Mouse (Mus musculus) cerebellum, postnatal 10 days (tissue): Measurements from ENCODE around the gene Ugt1a9.
"Not testable (repeated sequence)": the region's sequence is repeated elsewhere in the genome, so short reads cannot be mapped to it uniquely, and the experiment has no call there.

Experiments
- DNase-seq, 2 experiments: peaks; one replicate each; pipeline ENCODE4 v3.0.0; 2021; ENCODE audit warnings: mixed read lengths in 2 of 2

Ugt1a9 gene

GRCm38 (mm10) chr1:88223591-88223990, 153.0 kb downstream of the Ugt1a9 start:
- DNase-seq, result no peak

GRCm38 (mm10) chr1:88224029-88224776, 153.6 kb downstream of the Ugt1a9 start:
- DNase-seq, result no peak

DNA sequence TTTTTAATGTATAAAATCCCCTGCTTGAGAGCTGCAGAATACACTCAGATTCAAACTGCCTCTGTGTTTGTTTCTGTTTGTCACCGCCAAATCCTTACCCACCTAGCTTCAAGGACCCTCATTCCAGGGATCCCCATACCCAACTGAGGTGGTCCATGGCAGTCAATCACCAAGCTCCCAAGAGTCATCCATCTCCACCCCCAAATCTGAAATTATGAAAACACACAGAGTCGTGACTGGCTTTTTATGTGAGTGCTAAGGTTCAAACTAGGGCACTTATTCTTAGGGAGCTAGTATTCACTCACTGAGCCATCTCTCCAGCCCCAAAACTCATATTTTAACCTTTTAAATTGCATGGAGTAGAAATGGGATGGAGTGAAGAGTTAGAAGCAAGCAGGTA, 154.7 kb downstream of the Ugt1a9 start:
- DNase-seq, result not testable (repeated sequence)

- DNase-seq, result no peak
Observed at GRCm38 (mm10) chr1:88225741-88226140, 155.1 kb downstream of the Ugt1a9 start.

DNA sequence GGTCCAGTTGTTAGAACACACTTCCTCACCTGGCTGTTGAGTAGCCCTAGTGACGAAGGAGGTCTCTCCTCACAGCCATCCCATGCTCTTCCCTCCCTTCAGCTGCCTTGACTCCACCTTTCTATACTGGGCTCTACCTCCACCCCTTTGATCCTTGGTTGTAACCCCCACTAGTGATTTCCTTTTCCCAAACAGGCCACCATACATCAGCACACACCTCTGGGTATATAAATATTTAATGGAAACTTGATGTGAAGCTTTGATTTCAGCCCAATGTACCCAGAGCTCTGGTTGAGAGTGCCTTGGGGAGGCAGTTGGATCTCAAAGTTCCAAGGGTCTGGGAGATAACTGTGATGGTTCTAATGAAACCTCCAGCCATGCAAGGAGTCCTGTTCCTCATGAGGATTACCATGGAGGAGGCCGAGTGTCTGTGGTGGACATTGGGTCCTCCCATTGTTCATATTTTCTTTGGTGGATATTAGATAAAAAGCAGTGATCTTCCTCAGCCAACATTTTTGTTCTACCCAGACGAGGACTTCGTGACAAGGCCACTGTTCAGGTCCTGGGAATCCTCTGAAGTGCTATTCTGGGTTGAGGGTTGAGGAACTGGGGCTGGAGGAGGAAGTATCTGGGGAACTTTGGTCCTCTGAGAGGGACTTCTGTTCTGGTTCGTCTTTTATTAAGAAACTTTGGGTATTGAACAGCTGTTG, 156.2 kb downstream of the Ugt1a9 start, which contains the start of gene Mroh2a:
Gene Mroh2a (plus strand): TSS at position 317 of the 710 bp plus-strand sequence.
- DNase-seq, result no peak

DNA sequence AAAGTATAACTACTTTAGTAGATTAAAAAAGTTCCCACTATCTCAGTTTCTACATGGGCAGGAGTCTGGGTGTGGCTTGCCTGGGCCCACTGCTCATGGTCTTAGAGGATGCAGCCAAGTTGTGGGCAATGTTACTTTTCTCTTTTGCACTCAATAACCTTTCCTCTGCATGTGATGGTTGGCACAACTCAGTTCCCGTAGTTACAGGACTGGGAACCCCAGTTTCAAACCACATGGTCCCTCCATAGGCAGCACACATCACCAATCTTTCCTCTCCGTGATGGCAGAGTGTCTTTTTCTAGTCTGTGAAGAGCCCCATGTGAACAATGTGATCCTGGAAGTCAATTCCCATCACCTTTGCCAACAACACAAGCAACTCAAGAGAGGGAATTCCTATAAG, 156.9 kb downstream of the Ugt1a9 start:
- no peak for DNase-seq

- no peak for DNase-seq
Observed at GRCm38 (mm10) chr1:88228121-88228520, 157.5 kb downstream of the Ugt1a9 start.

DNA sequence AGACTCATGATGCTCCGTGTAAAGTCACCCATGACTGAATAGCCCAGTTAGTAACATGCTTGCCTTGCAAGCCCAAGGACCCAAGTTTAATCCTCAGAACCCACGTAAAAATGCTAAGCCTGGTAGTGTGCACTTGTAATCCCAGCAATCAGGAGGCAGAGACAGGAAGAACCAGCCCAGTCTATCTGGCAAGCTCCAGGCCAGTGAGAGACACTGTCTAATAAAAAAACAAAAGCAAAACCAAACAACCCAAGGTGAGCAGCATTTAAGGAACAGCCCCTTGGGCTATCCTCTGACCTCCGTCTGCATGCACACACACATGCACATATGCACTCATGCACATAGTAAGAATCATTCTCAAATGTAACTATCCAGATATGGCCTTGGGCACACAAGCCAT, 159.0 kb downstream of the Ugt1a9 start:
- DNase-seq, result no peak

DNA sequence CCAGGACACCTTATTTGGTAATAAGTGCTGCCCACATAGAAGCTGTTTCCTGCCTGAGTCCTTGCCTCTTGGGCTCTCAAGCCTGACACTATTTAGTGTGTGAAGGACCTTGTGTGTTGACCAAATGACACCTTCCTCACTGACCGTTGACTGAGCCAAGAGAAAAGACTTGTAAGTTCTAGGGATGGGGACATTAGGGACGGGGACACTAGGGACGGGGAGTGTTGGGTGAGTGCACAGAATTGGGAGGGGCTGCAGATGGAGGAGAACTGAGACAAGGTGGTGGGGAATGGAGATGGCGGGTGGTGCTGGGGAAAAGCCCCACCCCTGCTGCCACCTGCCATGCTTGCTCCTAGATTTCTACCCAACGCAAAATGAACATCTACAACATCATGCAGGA, 159.4 kb downstream of the Ugt1a9 start:
- no peak for DNase-seq

DNA sequence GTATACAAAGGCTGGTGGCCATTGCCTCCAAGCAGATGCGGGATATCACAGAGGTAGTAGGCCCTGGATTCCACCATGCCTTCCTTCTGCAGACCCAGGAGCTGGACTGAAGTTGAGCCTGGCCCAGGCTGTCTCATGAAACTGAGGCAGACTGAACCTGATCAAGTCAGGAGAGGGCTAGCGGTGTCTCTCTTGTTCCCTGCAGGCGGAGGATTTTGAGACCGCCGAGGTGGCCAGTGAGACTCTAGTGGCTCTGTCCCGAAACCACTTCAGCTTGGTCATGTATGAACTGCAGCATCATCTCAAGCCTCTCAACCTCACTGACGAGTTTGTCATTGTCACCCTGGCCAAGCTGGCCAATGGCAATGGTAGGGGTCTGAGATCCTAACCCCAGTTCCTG, 159.8 kb downstream of the Ugt1a9 start:
- DNase-seq, result no peak

- no peak for DNase-seq
Observed at GRCm38 (mm10) chr1:88230981-88231802, 160.6 kb downstream of the Ugt1a9 start.

DNA sequence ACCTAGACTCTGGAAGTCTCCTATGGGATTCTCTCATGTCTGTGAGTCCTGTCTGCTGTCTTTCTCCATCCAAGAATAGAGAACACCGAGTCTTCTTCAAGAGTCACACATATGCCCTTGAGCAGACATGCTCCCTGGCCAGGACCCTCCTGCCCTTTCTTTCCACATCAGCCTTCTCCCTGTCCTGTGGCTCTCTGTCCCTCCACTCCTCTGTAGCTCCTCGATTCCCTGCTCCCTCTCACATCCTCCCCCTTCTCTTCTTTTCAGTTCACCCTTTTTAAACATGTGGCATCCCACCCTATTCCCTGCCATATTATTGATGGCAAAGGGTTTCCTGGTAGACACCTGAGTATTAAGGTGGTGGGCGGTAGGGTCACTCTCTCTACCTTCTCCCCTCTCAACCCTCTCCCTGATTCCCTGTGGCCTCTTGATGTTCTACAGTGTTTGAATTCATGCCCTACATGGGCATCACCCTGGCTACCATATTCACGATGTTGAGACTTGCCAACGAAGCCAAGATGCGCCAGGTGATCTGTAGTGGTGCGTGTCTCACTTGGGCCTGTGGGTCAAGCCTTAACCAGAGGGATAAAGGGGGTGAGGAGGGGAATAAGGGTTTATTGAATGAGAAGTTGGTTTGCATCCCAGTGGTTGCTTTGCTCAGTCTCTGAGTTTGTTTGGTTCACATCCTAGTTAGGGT, 161.4 kb downstream of the Ugt1a9 start:
- no peak for DNase-seq

GRCm38 (mm10) chr1:88232664-88233380, 162.2 kb downstream of the Ugt1a9 start:
- no peak for DNase-seq

DNA sequence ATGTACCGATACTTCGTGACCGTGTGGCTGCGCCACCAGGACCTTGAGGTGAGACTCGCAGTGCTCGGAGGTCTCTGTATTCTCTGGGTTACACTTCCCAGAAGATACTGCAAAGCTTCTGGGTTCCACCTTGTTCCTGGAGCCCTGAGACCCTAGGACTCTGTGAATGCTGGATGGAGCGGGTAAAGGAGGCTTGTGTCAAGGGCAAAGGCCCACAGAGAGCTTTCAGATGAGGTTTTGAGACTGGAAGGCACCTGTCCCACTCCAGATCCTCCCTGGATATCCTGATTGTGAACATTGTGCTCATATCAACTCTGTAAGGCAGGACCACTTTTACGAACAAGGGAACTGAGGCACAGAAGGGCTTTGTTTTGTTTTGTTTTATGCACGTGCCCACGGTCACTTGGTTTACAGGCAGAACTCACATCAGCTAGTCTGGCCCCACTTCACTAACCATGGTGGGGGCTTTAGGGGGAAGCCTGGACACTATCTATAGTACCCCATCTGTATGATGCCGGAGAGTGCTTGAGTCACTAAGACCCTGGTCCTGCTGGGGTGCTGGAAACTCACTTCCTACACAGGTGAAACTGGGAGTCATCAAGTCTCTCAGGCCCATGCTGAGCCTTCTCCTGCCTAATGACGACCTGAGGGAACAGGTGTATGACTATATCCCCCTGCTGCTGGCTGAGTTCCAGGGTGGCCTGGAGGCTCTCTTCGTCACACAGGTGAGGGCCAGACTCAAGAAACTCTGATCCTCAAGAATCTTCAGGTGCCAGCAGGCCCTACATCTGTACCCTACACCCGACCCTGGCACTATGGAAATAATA, 163.0 kb downstream of the Ugt1a9 start:
- no peak for DNase-seq

DNA sequence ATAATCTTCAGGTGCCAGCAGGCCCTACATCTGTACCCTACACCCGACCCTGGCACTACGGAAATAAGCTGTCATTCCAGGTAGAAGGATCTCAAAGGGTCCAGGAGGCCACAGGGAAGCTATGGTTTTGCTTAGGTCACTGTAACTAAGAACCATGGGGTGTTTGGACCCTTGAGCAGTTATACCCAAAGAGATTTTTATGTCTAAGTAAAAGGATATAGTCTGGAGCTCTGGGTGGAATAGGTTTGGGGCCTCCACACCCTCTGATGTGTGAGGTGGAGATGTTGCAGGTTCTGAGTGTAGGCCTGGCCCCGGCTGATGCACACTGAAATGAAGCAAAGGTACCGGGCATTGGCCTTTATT, 163.6 kb downstream of the Ugt1a9 start:
- DNase-seq, result no peak

GRCm38 (mm10) chr1:88234646-88235045, 164.0 kb downstream of the Ugt1a9 start:
- no peak for DNase-seq

DNA sequence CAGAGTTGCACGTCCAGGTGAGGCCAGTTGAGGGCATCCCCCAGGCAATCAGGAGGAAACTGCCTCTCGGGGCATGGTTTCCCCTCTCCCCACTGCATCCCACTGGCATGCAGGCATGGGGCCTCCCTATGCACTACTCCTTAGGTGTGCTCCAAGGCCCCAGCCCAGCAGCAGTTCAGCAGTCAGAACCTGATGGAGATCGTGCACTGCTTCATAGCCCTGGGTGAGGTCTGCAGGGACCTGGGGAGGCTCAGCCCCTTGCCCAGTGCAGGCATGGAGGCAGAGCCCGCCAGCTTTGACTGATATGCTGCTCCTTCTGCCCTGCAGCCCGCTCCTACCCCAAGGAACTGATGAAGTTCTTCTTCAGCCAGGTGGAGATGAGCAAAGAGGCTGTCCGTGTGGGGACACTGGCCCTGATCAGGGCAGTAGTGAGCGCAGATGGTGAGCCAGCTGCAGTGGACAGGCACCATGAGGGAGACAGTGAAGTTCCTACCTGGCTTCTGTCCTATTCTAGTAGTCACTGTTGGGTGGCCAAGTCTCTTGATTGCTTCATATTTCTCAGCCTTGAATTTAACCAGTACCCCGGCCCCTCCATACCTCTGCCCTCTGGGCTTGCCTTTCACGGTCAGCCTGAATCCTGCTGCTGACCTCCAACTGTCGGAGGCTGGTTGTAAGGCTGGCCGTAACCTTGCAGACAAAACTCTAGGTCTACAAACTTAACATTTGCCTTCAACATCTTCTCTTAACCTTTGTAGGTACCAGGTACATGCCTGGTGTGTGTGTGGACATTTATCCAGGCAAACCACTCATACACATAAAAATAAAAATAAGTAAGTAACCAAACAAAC, 164.7 kb downstream of the Ugt1a9 start:
- no peak for DNase-seq

DNA sequence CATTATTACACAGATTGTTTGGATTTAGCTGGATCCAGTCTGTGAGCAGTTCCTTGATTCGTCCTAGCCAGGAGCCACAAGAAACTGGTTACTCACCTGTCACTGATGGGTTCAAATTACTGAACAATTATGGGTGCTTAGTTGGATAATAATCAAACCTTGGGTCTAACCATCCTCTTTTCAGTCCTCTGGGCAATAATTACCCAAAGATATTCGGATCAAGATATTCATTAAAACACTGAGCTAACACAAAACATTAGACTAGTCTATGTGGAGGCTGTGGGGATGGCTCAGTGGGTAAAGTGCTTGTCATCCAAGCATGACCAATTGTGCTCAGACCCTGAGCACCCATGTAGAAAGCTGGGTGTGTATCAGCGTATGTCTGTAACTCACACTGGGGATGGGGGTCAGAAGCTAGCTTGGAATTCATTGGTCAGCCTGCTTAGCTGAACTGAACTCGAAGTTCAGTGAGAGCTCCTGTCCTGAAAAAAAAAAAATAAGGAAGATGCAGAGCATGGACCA, 165.4 kb downstream of the Ugt1a9 start:
- no peak for DNase-seq

DNA sequence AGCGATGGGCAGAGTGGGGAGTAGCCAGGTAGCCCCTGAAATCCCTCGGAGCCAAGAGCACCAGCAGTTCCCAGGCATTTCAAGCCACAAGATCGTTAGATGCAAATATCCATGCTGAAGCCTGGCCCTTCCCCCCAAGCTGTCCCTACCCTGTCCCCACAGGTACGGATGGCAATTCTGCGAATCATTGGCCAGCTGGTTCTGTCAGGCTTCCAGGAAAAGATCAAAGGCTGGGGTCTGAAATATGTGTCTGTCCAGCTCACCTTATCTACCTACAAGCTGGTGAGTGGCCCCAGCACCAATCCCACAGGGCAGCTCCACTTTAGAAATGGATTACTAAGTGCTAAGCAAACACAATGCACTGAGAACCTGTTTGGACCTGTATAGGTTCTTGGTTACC, 166.7 kb downstream of the Ugt1a9 start:
- no peak for DNase-seq

- DNase-seq, result no peak
Observed at GRCm38 (mm10) chr1:88238771-88239170, 168.2 kb downstream of the Ugt1a9 start.
